Mouse (Mus musculus) c-Kit-positive CD71-positive TER-119-positive erythroid progenitor cells, embryonic 14.5 days (primary cell): ENCODE measurements around the gene Fmnl1.
A peak's percentile ranks its signal among the peaks of the same experiment; 100 is the strongest.

ENCODE experiments used
- DNase-seq: peaks from one replicate; pipeline ENCODE4 v3.0.0-alpha.2; 2013; ENCODE audit warnings: low spot score

Gene Fmnl1

DNA sequence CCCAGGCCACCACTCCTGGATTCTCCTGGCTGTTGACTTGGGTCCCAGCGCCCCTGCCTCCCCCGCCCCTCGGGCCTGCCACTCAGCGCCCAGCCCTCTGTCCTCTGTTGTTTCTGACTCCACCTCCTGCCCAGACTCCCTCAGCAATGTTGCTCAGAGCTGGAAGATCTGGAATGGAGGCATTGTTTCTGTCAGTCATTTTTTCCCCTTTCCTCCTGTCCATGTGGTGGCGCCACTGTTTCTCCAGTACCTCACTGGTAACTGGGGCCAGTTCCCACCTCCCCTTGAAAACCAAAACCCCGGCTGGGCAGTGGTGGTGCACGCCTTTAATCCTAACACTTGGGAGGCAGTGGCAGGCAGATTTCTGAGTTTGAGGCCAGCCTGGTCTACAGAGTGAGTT is 9.5 kb upstream of the Fmnl1 start:
- no peak for DNase-seq

DNA sequence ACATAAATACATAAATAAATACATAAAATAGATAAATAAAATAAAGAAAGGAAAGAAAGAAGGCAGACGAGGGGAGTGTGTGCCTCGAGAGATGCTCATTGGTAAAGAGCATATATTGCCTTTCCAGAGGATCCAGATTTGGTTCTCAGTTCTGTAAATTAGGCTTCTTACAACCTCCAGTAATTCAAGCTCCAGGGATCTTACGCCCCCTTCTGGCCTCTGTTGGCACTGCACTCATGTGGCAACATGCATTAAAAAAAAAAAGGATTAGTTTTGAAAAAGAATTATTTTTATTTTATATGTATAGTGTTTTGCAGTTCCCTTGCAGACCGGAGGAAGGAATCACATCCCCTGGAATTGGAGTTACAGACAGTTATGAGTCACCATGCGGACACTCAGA is 8.8 kb upstream of the Fmnl1 start:
- DNase-seq, result peak; percentile 55

DNA sequence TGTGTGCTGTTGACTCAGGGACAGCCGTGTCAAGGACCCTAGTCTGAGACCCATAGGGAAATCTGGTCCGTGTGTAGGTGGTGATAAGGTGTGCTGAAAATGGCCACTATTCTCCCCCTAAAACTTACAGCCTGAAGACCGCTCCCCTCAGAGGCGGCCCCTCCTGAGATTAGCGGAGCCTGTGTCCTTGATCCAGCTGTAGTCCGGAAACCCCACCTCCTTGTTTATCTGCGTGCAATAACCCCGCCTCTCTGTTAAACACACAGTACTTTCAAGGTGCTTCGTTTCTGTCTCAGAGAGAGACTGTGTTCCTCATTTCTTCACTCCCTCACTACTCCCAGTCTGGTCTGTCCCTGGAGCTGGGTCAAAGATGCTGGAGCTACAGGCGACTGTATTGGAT is 6.5 kb upstream of the Fmnl1 start:
- DNase-seq, result no peak

GRCm38 (mm10) chr11:103168690-103169390 is 2.1 kb upstream of the Fmnl1 start:
- DNase-seq, result peak; percentile 54

GRCm38 (mm10) chr11:103169664-103170063 is 1.2 kb upstream of the Fmnl1 start:
- no peak for DNase-seq

DNA sequence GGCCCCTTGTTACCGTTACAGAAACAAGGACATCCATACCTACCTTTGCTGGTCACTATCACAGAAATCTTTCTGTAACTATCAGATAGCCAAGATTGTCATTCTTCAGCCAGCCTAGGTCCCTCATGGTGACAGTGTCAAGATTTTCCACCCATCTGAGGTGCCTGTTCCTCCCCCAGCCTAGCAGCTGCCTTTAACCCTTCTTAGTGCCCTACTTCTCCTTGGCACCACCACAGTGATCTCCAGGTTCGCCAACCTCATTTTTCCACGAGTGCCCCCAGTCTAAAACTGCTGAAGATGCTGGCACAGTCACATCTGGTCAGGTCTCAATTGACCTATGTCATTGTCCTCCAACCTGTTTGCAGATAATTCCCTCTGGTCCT is 805 bp upstream of the Fmnl1 start:
- DNase-seq, result no peak

- no peak for DNase-seq
These were observed 346 bp downstream of the Fmnl1 start for GRCm38 (mm10) chr11:103171286-103171620.

DNA sequence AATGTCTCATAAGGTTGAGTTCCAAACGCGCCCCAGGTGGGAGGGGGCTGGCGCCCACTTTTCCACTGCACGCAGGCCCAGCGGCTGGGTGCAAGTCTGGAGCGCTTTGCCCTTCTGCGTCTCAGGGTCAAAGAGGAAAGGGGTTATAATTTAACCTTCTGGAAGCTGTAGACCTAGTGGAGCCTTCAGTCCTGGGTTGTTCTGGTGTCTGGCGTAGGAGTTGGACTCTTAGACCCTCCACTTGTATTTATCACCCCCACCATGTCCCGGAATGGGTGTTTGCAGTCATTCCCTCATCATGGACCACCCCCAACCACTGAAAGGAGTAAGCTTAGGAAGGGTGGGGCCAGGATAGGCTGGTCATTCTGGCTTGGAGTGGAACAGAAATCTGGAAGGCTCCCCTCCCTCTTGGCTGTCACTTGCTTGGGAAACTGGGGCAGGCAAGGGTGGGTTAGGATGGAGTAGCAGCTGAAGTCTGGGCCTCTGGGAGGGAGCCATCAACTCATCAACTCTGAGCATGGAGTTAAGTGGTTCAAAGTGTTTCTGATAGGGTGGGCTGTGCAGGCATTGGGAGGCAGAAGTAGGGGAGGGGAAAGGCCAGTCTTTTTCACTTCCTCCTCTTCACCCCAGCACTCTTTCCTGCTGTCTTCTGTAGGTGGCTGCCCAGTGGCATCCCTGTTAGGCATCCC is 940 bp downstream of the Fmnl1 start:
- no peak for DNase-seq

DNA sequence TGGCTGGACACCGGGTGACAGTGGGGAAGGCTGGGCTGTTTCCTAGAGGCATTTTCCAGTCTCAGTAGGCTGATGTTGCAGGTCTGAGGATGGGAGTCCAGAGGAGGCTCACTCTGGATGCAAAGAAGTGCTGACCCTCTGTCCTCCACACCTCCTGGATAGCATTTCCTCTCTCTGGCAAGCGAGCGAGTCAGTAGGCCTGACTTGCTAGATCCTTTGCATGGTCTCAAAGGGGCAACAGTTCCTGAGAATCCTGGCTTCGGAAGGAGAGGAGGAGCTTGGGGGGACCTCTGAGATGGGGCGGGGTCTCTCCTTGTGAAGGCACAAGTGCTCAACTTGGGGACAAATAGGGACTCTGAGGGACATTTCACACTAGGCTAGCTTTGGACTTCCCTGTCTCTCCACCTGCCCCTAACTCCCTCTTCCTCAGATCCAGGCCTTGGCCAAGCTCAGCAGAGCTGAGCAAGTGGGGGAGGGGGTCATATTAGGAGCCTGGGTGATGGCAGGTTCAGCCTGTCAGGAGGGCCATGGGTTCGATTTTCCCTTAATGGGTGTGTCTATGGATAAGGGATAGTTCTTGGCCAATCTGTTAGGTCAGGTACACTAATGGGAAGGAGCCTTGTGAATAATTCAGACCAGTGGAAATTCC is 1.6 kb downstream of the Fmnl1 start:
- DNase-seq, result no peak

DNA sequence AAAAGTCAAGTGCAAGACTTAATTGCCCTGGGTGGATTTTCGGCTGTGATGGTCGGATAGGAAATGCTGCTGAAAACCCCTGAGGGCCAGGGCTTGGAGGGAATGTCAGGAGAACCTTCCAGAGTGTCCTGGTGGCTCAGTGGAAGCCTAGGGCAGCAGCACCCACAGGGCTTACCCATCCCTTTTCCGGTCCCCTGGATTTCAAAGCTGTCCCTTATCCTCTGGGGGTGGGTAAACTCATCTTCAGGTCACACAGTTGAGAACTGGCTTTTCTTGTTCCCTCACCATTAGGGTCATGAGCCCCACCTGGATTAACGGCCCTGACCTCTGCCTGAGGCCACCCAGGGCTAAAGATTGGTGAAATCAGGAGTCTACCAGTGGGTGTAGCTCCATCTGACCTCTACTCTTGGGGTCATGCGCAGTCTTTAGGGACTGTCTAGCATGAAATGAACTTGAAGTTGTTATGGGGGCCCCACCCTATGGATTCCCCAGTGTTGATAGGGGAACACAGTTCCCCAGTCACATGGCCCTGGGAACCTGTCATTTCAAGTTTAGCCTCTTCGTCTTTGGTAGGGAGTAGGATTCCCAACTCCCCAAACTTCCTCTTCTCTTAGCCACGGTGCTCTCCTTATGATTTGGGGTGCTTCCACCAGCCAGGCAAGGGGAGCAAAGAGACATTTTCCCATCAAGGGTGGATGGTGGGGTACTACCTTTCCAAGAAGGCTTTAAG is 2.3 kb downstream of the Fmnl1 start:
- no peak for DNase-seq

GRCm38 (mm10) chr11:103173771-103174344 is 3.0 kb downstream of the Fmnl1 start:
- DNase-seq, result no peak

DNA sequence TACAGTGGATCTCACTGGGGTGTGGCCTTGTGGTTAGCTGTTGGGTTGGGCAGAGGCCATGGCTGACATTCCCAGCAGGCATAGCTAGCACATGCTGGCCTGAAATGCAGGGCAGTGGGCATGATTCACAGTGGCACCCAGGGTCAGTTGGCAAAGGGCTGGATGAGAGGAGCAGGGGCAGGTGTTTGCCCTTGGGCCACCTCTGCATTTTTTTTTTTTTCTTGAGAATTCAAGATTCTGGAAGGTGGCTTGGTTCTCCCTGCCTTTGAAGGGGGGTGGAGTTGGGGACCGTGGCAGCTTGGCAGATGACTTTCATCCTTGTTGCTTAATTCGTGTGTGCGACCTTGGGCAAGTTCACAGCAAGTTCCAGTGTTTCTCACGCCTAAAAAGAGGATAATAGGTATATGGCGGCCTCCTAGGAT is 3.5 kb downstream of the Fmnl1 start:
- no peak for DNase-seq

DNA sequence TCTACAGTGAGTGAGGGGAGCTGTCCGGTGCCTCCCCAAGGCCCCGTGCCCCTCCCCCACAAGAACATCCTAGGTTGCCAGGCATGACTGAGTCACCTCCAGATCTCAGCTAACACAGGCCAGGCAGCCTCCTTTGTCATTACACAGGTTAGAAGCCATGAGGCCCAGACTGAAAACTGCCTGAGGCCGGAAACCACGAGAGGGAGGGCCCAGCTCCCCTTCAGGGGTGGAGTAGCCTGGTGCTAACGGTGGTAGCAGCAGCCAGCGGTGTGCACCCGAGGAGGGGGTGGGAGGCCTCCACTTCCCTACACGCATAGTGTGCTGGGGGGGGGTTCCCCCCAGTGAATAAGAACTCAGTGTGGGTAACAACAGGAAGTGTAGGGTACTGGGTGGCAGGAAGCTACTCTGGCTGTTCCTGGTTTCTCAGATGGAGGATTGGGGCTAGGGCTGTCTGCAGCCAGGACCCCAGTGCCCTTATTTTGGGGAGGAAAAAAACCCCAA is 4.0 kb downstream of the Fmnl1 start:
- no peak for DNase-seq

GRCm38 (mm10) chr11:103175688-103176442 is 5.0 kb downstream of the Fmnl1 start:
- DNase-seq, result no peak

GRCm38 (mm10) chr11:103176510-103176909 is 5.6 kb downstream of the Fmnl1 start:
- DNase-seq, result no peak

DNA sequence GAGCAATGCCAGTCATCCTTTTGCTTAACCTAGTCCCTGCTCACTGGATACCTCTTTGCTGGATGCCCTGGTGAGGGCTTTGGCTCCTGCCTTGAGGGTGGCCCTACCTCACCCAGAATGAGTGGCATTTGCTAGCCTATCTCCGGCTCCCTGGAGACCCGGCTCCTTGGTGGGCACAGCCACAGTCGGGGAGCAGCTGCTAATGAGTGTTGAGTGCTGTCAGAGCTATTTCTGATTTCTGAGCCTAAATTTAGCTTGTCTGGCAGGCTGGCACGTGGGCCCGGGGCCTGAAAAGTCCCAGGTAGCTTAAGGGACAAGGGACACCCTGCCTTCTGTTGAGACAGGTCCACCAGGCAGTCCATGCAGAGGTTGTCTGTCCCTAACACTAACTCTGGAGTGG is 6.3 kb downstream of the Fmnl1 start:
- DNase-seq, result no peak

DNA sequence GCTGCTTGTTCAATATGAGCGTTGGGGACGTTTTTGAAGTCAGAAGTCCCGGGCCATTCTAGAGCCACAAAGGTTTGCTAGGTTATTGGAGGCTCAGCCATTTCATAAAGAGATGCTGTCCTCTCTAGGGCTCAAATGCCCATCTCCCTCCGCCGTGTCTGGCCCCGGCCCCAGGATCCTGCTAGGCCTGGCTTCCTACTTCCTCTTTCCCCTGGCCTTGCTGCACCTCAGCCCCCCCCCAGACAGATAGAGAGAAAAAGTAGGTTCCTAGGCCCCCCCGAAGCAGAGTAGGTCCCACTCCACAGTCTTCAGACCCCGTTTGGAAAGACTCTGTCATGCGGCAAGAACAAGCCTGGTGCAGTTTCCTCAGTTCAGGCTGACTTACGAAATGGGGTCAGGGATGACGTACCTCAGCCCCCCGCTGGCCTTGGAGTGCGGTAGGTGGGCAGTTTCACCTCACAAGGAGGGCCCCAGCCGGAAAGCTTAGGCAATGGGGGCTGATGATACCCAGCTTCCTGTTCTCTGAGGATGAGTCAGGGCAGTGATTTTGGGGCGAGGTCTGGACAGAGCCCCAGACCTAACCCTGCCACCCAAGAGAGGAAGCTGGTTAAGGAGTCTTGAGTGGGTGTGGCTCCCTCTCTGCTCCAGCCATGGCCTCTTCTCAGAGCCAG is 7.0 kb downstream of the Fmnl1 start:
- DNase-seq, result no peak

GRCm38 (mm10) chr11:103178748-103179147 is 7.8 kb downstream of the Fmnl1 start:
- no peak for DNase-seq

GRCm38 (mm10) chr11:103180426-103180825 is 9.5 kb downstream of the Fmnl1 start:
- DNase-seq, result no peak

GRCm38 (mm10) chr11:103181349-103181748 is 10.4 kb downstream of the Fmnl1 start:
- no peak for DNase-seq

GRCm38 (mm10) chr11:103181911-103182310 is 11.0 kb downstream of the Fmnl1 start:
- DNase-seq, result no peak
